Mouse (Mus musculus) liver, postnatal 0 days (tissue): ENCODE measurements at regions not wholly inside any gene's neighbourhood (a gene's known extent, or its start where the extent isn't known, plus 50 kb on each side); places are given as distances from the start of the nearest gene placed in this dataset.

Experiments used
- CTCF ChIP-seq: sonication (generic); IDR thresholded peaks from 2 replicates; pipeline ENCODE4 v1.5.1; 2016; ENCODE audit warnings: antibody characterized with exemption, low read depth
- EP300 ChIP-seq: IDR thresholded peaks from 2 replicates; pipeline ENCODE4 v1.6.1; 2016; ENCODE audit warnings: antibody characterized with exemption, low read depth, mild to moderate bottlenecking

DNA sequence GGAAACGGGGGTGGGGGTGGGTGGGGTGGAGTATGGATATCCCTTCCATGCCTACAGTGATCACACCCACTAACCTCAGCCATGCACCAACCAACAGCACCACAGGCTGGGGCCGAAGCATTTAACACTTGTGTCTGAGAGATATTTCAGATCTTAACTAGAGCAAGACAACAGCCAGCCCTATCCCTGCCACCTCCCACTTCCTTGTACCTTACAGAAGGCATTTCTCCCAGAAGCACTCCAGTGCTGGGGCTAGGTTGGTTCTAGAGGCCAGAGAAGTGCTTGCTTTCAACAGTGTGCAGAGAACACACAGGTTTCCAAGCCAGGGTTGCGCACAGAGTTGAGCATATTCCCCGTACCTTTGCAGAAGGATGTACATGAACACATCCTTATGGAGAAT, 79.1 kb upstream of the Akt3 start:
- no peak for TF ChIP-seq EP300
- TF ChIP-seq CTCF, result no peak
